Mouse (Mus musculus): Measurements from ENCODE around the gene Trim28. TPM values are rescaled to one million over a fixed set of nuclear protein-coding genes. Genes with fewer than 3 reads are reported as not detected.

The Trim28 gene
- polyA plus RNA-seq, 1 experiment from 2014 or later, result 251 TPM

DNA sequence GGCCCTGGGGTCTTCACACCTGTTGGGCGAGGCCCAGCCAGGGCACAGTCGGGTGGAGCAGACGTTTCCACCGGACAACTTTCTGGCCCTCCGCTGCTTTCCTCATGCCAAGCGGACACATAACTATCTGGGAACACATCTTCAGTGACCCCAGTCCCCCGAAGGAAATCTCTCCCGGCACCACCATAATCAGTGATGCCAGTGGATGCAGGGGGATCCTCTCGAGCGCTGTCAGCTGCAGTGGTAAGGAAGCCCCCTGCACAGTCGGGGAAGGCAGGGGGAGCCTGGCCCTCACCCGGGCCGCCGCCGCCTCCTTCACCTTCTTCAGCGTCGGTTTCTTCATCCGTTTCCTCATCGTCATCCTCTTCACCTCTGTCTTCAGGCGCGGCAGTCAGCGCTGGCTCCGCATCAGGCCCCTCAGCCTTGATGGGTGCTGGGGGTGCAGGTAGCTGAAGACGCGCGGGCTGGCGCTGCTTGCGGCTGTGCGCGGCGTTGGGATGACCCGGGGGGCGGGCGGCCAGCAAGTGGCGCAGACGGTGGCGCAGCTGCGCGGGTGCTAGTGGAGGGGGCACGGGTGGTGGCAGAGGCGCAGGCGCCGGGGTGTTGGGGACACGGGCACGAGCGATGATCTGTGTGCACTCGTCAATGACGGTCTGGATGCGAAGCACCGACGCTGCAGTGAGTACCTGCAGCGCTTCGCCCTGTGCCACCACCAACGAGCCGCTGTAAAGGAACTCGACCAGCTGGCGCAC, 8.6 kb downstream of the Trim28 start:
- H3K4me3 ChIP-seq (ENCODE audit: low read depth, low read length), result 0 out of 2 replicates have a peak overlapping the region, but pooled peaks have one; percentile 6
- 33% methylated on average over 56 of the region's 57 CpGs for WGBS

DNA sequence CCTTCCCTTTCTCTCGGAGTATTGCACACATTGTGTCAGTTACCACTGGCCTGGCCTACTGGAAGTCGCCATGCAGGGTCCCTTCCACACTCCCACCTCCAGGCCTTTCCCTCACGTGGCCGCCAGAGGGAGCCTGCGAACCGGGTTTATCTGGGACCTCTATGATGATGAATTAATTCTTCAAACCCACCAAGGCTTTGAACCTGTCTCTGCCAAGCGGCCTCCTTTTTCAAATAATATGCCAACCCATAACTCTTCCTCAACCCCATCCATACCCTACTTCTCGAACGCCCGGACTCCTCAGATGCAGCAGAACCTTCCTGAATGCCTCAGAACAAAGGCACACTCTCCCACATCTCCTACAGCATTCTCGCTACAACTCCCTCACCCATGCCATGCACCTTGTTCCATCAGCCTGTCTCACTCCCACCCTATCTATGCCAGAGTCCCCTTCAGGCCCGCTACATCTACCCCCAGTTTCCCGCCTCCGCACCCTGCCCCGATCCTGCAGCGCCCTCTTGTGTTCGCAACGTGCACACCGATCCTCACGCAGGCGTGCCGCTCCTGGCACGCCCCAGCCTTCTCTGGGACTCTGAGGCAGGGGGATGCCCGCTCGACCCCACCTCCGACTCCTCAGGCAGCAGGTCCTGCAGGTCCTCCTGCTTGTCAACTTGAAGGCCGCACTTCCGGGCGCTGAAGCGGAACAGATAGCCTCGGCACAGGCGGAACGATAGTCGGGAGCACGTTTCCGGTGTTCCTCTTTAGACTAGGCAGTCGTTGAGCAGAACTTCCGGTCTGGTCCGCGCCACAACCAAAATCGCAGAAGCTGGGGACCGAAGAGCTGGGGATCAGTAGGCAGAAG, 10.5 kb downstream of the Trim28 start:
- ATAC-seq (ENCODE audit: low read depth), result peak; percentile 91
- WGBS, result under 1% methylated on average over 42 of the region's 42 CpGs
- Histone ChIP-seq H3K27me3 (ENCODE audit: control insufficient read depth, insufficient read depth, low read length) (no peaks in the 10 kb centered on the region), H3K4me3 (ENCODE audit: low read depth, low read length) (peak overlapping the region; percentile 79), H3K4me2 (ENCODE audit: low read depth, low read length) (peak overlapping the region; percentile 59), H3K9ac (replicated peaks; ENCODE audit: low read depth, low read length) (peak overlapping the region; percentile 83), H3K27ac (ENCODE audit: low read depth, low read length) (peak overlapping the region; percentile 88), H3K9me3 (ENCODE audit: control insufficient read depth, low read length) (no peaks in the 10 kb centered on the region), H3K4me1 (ENCODE audit: control insufficient read depth, insufficient read depth, low read length) (peaks cover 10% of the 10 kb centered on the region; the same call in 1 of the 2 replicates), H3K36me3 (ENCODE audit: control insufficient read depth, insufficient read depth, low read length) (peaks cover 15% of the 10 kb centered on the region; the same call in 1 of the 2 replicates)

More for the DNA sequence above, 8.6 kb downstream of the Trim28 start:
- H3K9ac ChIP-seq (replicated peaks; ENCODE audit: low read depth, low read length), result peak overlapping the region; percentile 41
- H3K9me3 ChIP-seq (ENCODE audit: control insufficient read depth, low read length), result no peaks in the 10 kb centered on the region
- ATAC-seq (ENCODE audit: low read depth), result no peak
- H3K27me3 ChIP-seq (ENCODE audit: control insufficient read depth, insufficient read depth, low read length), result no peaks in the 10 kb centered on the region
- H3K4me1 ChIP-seq (ENCODE audit: control insufficient read depth, insufficient read depth, low read length), result peaks cover 10% of the 10 kb centered on the region; the same call in 1 of the 2 replicates
- peaks cover 15% of the 10 kb centered on the region; the same call in 1 of the 2 replicates for H3K36me3 ChIP-seq (ENCODE audit: control insufficient read depth, insufficient read depth, low read length)
- H3K27ac ChIP-seq (ENCODE audit: low read depth, low read length), result no peak overlapping the region
- peak overlapping the region; percentile 24; the same call in 1 of the 2 replicates for H3K4me2 ChIP-seq (ENCODE audit: low read depth, low read length)

DNA sequence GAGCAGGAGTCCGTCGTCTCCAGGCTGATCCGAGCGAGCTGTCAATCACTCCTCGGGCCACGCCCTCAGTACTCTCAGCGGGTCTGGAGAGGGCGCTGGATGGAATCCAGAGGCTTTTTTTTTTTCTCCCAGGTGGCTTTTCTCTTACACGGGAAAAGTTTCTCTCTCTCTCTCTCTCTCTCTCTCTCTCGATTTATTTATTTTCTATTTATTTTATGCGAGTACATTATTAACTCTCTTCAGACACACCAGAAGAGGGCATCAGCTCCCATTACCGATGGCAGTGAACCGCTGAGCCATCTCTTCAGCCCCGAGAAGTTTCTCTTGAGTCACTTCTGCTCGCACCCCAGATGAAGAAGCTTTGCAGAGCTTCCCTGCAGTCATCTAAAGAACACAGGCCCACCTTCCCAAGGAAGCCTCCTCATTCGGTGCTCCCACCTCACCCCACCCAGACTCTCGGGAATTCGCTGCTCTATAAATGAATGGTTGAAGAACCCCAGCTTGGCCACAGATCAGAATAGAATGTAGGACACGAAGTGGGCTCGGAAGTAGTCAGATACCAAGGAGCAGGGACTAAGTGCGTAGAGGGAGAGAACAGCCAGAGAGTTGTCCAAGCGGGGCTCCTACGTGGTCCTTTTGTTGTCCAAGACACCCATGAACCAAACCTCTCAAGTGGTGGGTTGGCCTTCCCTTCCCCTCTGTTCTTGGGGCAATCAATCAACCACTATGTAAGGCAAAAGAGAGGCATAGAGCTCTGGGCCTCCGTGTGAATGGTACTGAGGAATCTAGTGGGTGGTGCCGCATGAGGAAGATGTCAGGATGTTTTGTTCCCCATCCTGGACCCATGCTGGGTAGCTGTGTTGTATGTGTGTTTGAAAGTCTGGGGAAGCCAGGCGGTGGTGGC, 11.3 kb downstream of the Trim28 start, which contains the start of gene Zbtb45:
Gene Zbtb45, minus strand, starts transcription at position 30 of the 904 bp plus-strand sequence.
- H3K27ac ChIP-seq (ENCODE audit: low read depth, low read length), result peak within 1 kb of the TSS; percentile 88
- peak within 1 kb of the TSS; percentile 59 for H3K4me2 ChIP-seq (ENCODE audit: low read depth, low read length)
- H3K36me3 ChIP-seq (ENCODE audit: control insufficient read depth, insufficient read depth, low read length), result peaks cover 15% of the 10 kb centered on the region; the same call in 1 of the 2 replicates
- peak within 1 kb of the TSS; percentile 79 for H3K4me3 ChIP-seq (ENCODE audit: low read depth, low read length)
- peak within 1 kb of the TSS; percentile 83 for H3K9ac ChIP-seq (replicated peaks; ENCODE audit: low read depth, low read length)
- H3K4me1 ChIP-seq (ENCODE audit: control insufficient read depth, insufficient read depth, low read length), result peaks cover 10% of the 10 kb centered on the region; the same call in 1 of the 2 replicates
- WGBS, result 4% methylated on average over 26 of the region's 26 CpGs
- H3K9me3 ChIP-seq (ENCODE audit: control insufficient read depth, low read length), result no peaks in the 10 kb centered on the region
- H3K27me3 ChIP-seq (ENCODE audit: control insufficient read depth, insufficient read depth, low read length), result no peaks in the 10 kb centered on the region
- ATAC-seq (ENCODE audit: low read depth), result no peak

DNA sequence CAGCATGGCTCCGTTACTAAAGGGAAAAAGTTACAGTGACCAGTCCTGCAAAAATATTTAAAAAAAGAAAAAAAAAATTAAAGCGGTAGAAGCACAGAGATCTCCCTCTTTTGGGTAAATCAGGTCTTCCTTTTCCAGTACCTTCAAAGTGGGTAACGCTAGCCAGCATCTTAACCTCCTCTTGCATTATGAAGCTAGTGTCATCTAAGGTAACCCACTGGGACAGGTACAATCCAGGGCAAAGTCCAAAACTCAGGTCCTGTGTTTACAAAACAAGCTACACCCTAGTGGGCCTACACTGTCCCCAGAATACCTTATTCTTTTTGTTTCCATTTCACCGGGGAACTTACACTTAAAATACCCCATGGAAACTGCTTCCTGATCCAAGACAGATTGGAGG, 14.8 kb downstream of the Trim28 start:
- Histone ChIP-seq H3K27ac (ENCODE audit: low read depth, low read length) (no peak overlapping the region), H3K27me3 (ENCODE audit: control insufficient read depth, insufficient read depth, low read length) (no peaks in the 10 kb centered on the region), H3K9ac (replicated peaks; ENCODE audit: low read depth, low read length) (no peak overlapping the region), H3K36me3 (ENCODE audit: control insufficient read depth, insufficient read depth, low read length) (no peaks in the 10 kb centered on the region), H3K9me3 (ENCODE audit: control insufficient read depth, low read length) (no peaks in the 10 kb centered on the region), H3K4me1 (ENCODE audit: control insufficient read depth, insufficient read depth, low read length) (peaks cover 6% of the 10 kb centered on the region; the same call in 1 of the 2 replicates), H3K4me2 (ENCODE audit: low read depth, low read length) (no peak overlapping the region), H3K4me3 (ENCODE audit: low read depth, low read length) (no peak overlapping the region)
- ATAC-seq (ENCODE audit: low read depth), result no peak
- WGBS, result 56% methylated on average over 4 of the region's 4 CpGs

DNA sequence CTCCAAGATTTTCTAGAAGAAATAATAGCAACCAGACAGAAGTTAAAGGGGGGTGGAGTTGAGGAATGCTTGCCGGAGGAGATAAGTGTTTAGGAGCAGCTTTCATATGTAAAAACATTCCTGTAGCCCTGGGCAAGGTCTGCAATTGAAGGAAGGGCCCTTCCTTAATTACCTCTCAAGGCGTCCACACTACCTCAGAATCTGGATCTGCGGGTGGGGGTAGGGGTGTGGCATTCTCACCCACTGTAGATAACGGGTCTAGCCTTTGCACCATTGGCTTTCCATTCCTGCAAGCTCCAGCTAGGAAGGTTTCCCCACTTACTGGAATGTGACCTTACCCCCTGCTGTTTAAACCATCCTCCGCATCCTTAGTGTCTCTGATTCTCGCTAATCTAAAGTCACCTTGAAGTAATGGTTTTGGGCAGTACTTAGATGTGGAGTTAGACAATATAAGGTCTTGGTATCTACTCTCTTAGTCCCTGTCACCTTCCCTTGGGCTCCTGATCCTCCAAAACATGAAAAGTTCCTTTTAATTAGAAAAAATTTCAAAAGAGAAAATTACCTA, 15.4 kb downstream of the Trim28 start:
- Histone ChIP-seq H3K36me3 (ENCODE audit: control insufficient read depth, insufficient read depth, low read length) (no peaks in the 10 kb centered on the region), H3K4me2 (ENCODE audit: low read depth, low read length) (no peak overlapping the region), H3K4me3 (ENCODE audit: low read depth, low read length) (no peak overlapping the region), H3K4me1 (ENCODE audit: control insufficient read depth, insufficient read depth, low read length) (peaks cover 6% of the 10 kb centered on the region; the same call in 1 of the 2 replicates), H3K9me3 (ENCODE audit: control insufficient read depth, low read length) (no peaks in the 10 kb centered on the region), H3K27ac (ENCODE audit: low read depth, low read length) (no peak overlapping the region), H3K9ac (replicated peaks; ENCODE audit: low read depth, low read length) (no peak overlapping the region), H3K27me3 (ENCODE audit: control insufficient read depth, insufficient read depth, low read length) (no peaks in the 10 kb centered on the region)
- 36% methylated on average over 6 of the region's 6 CpGs for WGBS
- no peak for ATAC-seq (ENCODE audit: low read depth)

DNA sequence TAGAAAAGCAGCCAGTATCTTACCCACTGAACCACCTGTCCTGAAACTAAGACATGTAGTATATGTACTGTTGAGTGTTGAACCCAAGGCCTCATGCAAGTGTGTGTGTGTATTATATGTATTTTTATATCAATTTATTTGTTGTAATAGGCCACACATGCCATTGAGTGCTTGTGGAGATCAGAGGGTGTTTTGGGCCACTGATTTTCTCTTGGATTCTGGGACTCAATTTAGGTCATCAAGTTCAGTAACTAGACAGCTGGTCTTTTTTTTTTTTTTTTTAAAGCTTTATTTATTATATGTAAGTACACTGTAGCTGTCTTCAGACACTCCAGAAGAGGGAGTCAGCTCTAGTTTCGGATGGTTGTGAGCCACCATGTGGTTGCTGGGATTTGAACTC, 16.3 kb downstream of the Trim28 start:
- Histone ChIP-seq H3K9ac (replicated peaks; ENCODE audit: low read depth, low read length) (no peak overlapping the region), H3K4me3 (ENCODE audit: low read depth, low read length) (no peak overlapping the region), H3K27ac (ENCODE audit: low read depth, low read length) (no peak overlapping the region), H3K4me2 (ENCODE audit: low read depth, low read length) (no peak overlapping the region), H3K27me3 (ENCODE audit: control insufficient read depth, insufficient read depth, low read length) (no peaks in the 10 kb centered on the region), H3K9me3 (ENCODE audit: control insufficient read depth, low read length) (no peaks in the 10 kb centered on the region), H3K36me3 (ENCODE audit: control insufficient read depth, insufficient read depth, low read length) (no peaks in the 10 kb centered on the region), H3K4me1 (ENCODE audit: control insufficient read depth, insufficient read depth, low read length) (peaks cover 5% of the 10 kb centered on the region; the same call in 1 of the 2 replicates)
- no peak for ATAC-seq (ENCODE audit: low read depth)
- WGBS, result 84% methylated on average over 1 of the region's 1 CpGs

DNA sequence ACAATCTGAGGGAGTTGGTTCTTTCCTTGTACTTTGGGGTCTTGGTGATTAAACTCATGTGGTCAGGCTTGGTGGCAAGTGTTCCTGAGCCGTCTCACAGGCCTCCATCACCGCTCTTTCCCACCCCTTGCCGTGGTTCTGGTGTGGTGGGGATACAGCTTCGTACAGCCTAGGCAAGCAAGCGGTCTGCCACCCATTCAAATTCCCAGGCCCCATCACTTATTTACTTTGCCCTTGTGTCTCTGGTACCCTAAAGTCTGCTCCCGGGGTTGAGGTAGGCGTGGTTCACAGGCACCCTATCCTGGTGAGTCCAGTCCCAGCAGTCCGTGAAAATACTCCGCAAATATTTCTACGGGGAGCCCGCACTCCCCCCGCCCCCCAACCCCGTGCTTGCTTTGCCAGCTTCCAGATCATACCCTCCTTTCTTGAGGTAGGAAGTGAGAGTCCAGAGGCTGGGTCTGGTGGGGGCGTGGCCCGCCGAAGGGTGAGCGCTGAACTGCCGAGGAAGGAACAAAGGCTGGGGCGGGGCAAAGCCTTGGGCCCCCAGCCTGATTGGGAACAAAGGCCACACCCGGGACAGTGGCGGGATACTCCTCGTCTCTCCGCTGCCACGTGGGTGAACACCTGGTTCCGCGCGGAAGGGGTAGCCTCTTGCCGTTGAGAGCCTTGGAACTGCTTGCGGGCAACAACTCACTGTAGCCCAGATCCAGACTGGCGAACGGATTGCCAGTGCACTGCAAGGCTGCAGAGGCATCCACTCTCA, 24.0 kb downstream of the Trim28 start:
- peaks cover 18% of the 10 kb centered on the region for H3K4me1 ChIP-seq (ENCODE audit: control insufficient read depth, insufficient read depth, low read length)
- H3K9ac ChIP-seq (replicated peaks; ENCODE audit: low read depth, low read length), result peak overlapping the region; percentile 93
- H3K4me2 ChIP-seq (ENCODE audit: low read depth, low read length), result peak overlapping the region; percentile 87
- peak overlapping the region; percentile 98 for H3K27ac ChIP-seq (ENCODE audit: low read depth, low read length)
- peak overlapping the region; percentile 74 for H3K4me3 ChIP-seq (ENCODE audit: low read depth, low read length)
- ATAC-seq (ENCODE audit: low read depth), result peak; percentile 23
- H3K9me3 ChIP-seq (ENCODE audit: control insufficient read depth, low read length), result no peaks in the 10 kb centered on the region
- H3K27me3 ChIP-seq (ENCODE audit: control insufficient read depth, insufficient read depth, low read length), result no peaks in the 10 kb centered on the region
- H3K36me3 ChIP-seq (ENCODE audit: control insufficient read depth, insufficient read depth, low read length), result peaks cover 20% of the 10 kb centered on the region
- WGBS, result 4% methylated on average over 31 of the region's 31 CpGs

All from neural tube, embryonic 14.5 days (tissue).